ENCODE assay signal across 8 mouse cellular contexts in the genomic region with DNA sequence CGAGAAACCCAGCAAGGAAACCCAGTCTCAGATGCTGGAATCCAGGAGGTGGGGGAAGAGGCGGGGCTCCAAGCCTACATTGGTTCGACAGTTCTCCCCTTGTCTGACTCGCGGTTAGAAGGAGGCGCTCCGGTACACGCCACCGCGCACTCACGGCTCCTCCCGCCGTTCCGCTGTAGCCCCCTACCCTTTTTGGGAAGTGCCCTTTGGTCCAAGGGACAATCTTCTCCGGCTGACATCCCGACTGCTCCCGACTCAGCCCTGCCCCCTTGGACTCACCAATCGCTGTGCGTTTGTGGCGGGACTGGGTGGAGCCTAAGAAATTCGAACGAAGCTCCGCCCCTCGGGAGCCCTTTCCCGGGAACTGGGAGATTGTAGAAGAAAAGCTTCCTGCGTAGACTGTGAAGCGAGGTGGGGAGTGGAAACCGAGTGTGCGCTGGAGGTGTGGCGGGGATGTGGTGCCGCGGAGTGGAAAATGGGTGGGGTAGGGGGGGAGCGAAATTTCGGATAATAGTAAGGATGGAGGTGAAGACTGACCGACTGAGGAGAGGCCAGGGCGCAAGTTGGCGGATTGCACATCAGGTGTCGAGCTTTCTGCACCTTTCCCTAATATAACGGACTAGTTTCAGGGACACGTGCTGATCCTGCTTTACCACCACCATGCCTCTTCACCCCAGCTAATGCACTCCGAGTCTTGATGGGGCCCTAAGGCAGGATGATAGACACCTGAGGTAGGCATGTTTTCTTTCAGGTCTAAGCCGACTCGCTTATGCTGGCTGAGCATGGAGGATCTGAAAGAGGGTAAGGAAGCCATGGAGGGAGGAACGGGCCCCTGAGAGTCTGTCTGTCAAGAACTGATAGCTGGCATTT. TPM values are rescaled to one million over a fixed set of nuclear protein-coding genes. Genes with fewer than 3 reads are reported as not detected.
DNase-seq lines count a peak whose midpoint lies in the region; ATAC-seq lines count a peak whose summit lies in the region.

A gene (plus strand): TSS at position 355 of the 870 bp plus-strand sequence.

- peak within 1 kb of the TSS; percentile 65 for H3K4me3 ChIP-seq in intestine, embryonic 14.5 days (ENCODE audit: low read depth, low read length)
- H3K4me3 ChIP-seq in midbrain, embryonic 10.5 days = peak within 1 kb of the TSS; percentile 71

- intact Hi-C loops in left cerebral cortex, postnatal 36 days (cut with DNase I) = no loop called here

- H3K27me3 ChIP-seq in intestine, embryonic 14.5 days (replicated peaks; ENCODE audit: control insufficient read depth, insufficient read depth, low read length) = no peaks in the 10 kb centered on the region
- no peaks in the 10 kb centered on the region for H3K27me3 ChIP-seq in midbrain, embryonic 10.5 days (ENCODE audit: low read depth, poor library complexity, severe bottlenecking)

- H3K4me2 ChIP-seq in intestine, embryonic 14.5 days (ENCODE audit: low read length) = peak within 1 kb of the TSS; percentile 81

- peak within 1 kb of the TSS; percentile 38; the same call in 1 of the 2 replicates for H3K27ac ChIP-seq in intestine, embryonic 14.5 days (ENCODE audit: low read depth)
- H3K27ac ChIP-seq in midbrain, embryonic 10.5 days (replicated peaks) = peak within 1 kb of the TSS; percentile 85

- no peaks in the 10 kb centered on the region for H3K9me3 ChIP-seq in intestine, embryonic 14.5 days (ENCODE audit: control insufficient read depth, low read length)
- H3K9me3 ChIP-seq in midbrain, embryonic 10.5 days (replicated peaks) = no peaks in the 10 kb centered on the region

- peak within 1 kb of the TSS; percentile 46 for H3K9ac ChIP-seq in intestine, embryonic 14.5 days (ENCODE audit: low read length)

- ATAC-seq in intestine, embryonic 14.5 days (replicated peaks; ENCODE audit: low FRiP score, low TSS enrichment, low read depth) = peak; percentile 87

- under 1% methylated on average over 44 of the region's 44 CpGs for WGBS in intestine, embryonic 14.5 days
- WGBS in midbrain, embryonic 10.5 days = 2% methylated on average over 44 of the region's 44 CpGs

- H3K36me3 ChIP-seq in intestine, embryonic 14.5 days (ENCODE audit: control insufficient read depth, insufficient read depth, low read length) = peaks cover 23% of the 10 kb centered on the region
- peaks cover 40% of the 10 kb centered on the region for H3K36me3 ChIP-seq in midbrain, embryonic 10.5 days

- H3K4me1 ChIP-seq in intestine, embryonic 14.5 days (replicated peaks; ENCODE audit: control insufficient read depth, insufficient read depth, low read length) = peaks cover 21% of the 10 kb centered on the region
- peaks cover 46% of the 10 kb centered on the region for H3K4me1 ChIP-seq in midbrain, embryonic 10.5 days

- DNase-seq in layer of hippocampus, adult 11-12 months (ENCODE audit: low spot score) = peak; percentile 85
- no peak for DNase-seq in layer of hippocampus, adult 9-10 months (ENCODE audit: low spot score)
- DNase-seq in embryo, embryonic 11 days = peak; percentile 97
- DNase-seq in gastrocnemius, postnatal 25 days = peak; percentile 87
- DNase-seq in intestine, embryonic 14.5 days (ENCODE audit: low spot score) = peak; percentile 93
- DNase-seq in left cerebral cortex, postnatal 36 days (ENCODE audit: low spot score in 2 of 2) = peak; percentile 85 to 87
- peak; percentile 93 for DNase-seq in midbrain, embryonic 10.5 days (ENCODE audit: low spot score)
- peak; percentile 80 to 82 for DNase-seq in right cerebral cortex, postnatal 36 days (ENCODE audit: low spot score in 2 of 2)

RNA-seq across cellular contexts. Expression of the gene that starts here (rescaled TPM):
- under 1 TPM in 1 of 2 experiments, not detected in 1; 0.32 TPM for total RNA-seq in gastrocnemius, postnatal 25 days (2021)
- 35.1 and 41.4 TPM in 2 replicates for polyA plus RNA-seq in intestine, embryonic 14.5 days (2014; fragmentation: Nextera tagmentation; extraction: Ambion mirVana)
- 10 to 100 TPM; 12.9 to 18.3 TPM for total RNA-seq in left cerebral cortex, postnatal 36 days (2021)
- 93.3 and 105 TPM in 2 replicates for polyA plus RNA-seq in midbrain, embryonic 10.5 days (2016; fragmentation: Nextera tagmentation; extraction: Ambion mirVana)

Comparison
In these comparisons a context has a peak if more than half of its experiments do, and no peak if none do; other contexts are left out.
1. RNA of the gene that starts here (total RNA-seq): 12.9 to 18.3 TPM in left cerebral cortex, postnatal 36 days; 0.32 TPM in gastrocnemius, postnatal 25 days; every median in the first group is over 10 times any median in the second.
2. Peak in DNase-seq in gastrocnemius, postnatal 25 days; RNA of the gene not detected or under 1 TPM.